Mouse (Mus musculus): ENCODE measurements around the gene Treml2. TPM values are rescaled to one million over a fixed set of nuclear protein-coding genes. Genes with fewer than 3 reads are reported as not detected.
A peak's percentile ranks its signal among the peaks of the same experiment; 100 is the strongest.
"Not testable (repeated sequence)": the region's sequence is repeated elsewhere in the genome, so short reads cannot be mapped to it uniquely, and the experiment has no call there.

The Treml2 gene
- polyA plus RNA-seq, 1 experiment from 2014 or later, result 0.40 TPM

GRCm38 (mm10) chr17:48300861-48301260 is 1.6 kb downstream of the Treml2 start:
- no peaks in the 10 kb centered on the region for H3K36me3 ChIP-seq (replicated peaks)
- H3K4me1 ChIP-seq, result peaks cover 12% of the 10 kb centered on the region
- no peaks in the 10 kb centered on the region for H3K27me3 ChIP-seq (replicated peaks; ENCODE audit: low read depth, poor library complexity, severe bottlenecking)
- DNase-seq (ENCODE audit: low spot score), result no peak
- no peak overlapping the region for H3K27ac ChIP-seq (replicated peaks)
- no peaks in the 10 kb centered on the region for H3K9me3 ChIP-seq
- WGBS, result 78% methylated on average over 9 of the region's 9 CpGs
- 0 out of 2 replicates have a peak overlapping the region, but pooled peaks have one; percentile 20 for H3K4me3 ChIP-seq

GRCm38 (mm10) chr17:48301792-48302191 is 2.5 kb downstream of the Treml2 start:
- H3K36me3 ChIP-seq (replicated peaks), result no peaks in the 10 kb centered on the region
- no peak overlapping the region for H3K27ac ChIP-seq (replicated peaks)
- no peaks in the 10 kb centered on the region for H3K27me3 ChIP-seq (replicated peaks; ENCODE audit: low read depth, poor library complexity, severe bottlenecking)
- DNase-seq (ENCODE audit: low spot score), result no peak
- peaks cover 12% of the 10 kb centered on the region for H3K4me1 ChIP-seq
- H3K9me3 ChIP-seq, result no peaks in the 10 kb centered on the region
- 87% methylated on average over 5 of the region's 5 CpGs for WGBS
- no peak overlapping the region for H3K4me3 ChIP-seq

DNA sequence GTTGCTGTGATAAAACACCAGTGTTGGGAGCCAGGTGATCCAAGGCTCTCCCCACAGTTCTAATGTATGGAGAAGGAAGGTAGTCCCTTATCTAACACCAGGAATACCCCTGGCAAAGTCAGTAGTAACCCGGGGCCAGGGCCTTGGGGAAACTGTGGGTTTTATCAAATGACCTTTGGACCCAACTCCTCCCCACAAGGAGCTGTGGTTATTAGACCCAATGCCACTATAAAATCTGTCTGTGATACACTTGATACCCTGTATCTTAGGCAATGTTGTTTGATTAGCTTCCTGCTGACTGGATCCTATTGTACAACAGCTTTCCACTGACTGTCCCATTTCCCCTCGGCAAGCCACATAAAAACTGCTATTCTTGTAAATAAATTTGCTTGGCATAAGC is 12.8 kb downstream of the Treml2 start:
- no peak for DNase-seq (ENCODE audit: low spot score)
- H3K36me3 ChIP-seq (replicated peaks), result no peaks in the 10 kb centered on the region
- H3K27me3 ChIP-seq (replicated peaks; ENCODE audit: low read depth, poor library complexity, severe bottlenecking), result no peaks in the 10 kb centered on the region
- no peak overlapping the region for H3K4me3 ChIP-seq
- WGBS, result 83% methylated on average over 2 of the region's 2 CpGs
- H3K9me3 ChIP-seq, result no peaks in the 10 kb centered on the region
- H3K4me1 ChIP-seq, result no peaks in the 10 kb centered on the region
- no peak overlapping the region for H3K27ac ChIP-seq (replicated peaks)

GRCm38 (mm10) chr17:48315905-48316579 is 16.7 kb downstream of the Treml2 start, which contains the start of gene B430306N03Rik:
B430306N03Rik (plus strand) TSS chr17:48316141.
- H3K9me3 ChIP-seq; H3K4me1 ChIP-seq; DNase-seq (ENCODE audit: low spot score); H3K27me3 ChIP-seq (replicated peaks; ENCODE audit: low read depth, poor library complexity, severe bottlenecking); H3K27ac ChIP-seq (replicated peaks); H3K4me3 ChIP-seq; H3K36me3 ChIP-seq (replicated peaks): not testable (repeated sequence)
- WGBS, result 83% methylated on average over 3 of the region's 3 CpGs

GRCm38 (mm10) chr17:48318686-48319085 is 19.4 kb downstream of the Treml2 start:
- no peak for DNase-seq (ENCODE audit: low spot score)
- Histone ChIP-seq H3K4me3 (no peak overlapping the region), H3K27ac (replicated peaks) (no peak overlapping the region), H3K36me3 (replicated peaks) (no peaks in the 10 kb centered on the region), H3K9me3 (no peaks in the 10 kb centered on the region), H3K27me3 (replicated peaks; ENCODE audit: low read depth, poor library complexity, severe bottlenecking) (no peaks in the 10 kb centered on the region), H3K4me1 (no peaks in the 10 kb centered on the region)
- WGBS, result 93% methylated on average over 1 of the region's 1 CpGs

DNA sequence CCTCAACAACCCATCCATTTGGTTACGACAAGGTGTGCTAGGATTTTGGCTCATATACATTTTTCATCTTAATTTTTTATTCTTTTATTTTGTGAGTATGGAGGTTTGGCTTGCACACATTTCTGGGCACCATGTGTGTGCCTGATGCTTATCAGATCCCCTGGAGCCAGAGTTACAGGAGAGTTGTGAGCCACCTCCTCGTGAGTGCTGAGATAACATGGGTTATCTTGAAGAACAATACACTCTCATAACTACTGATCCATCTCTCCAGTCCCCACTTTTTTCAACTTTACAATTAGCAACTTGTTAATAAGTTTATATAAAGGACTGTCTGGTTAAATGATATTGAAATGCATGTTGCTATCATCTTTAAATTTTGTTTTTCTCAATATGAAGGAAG is 22.0 kb downstream of the Treml2 start:
- no peak for DNase-seq (ENCODE audit: low spot score)
- Histone ChIP-seq H3K9me3 (no peaks in the 10 kb centered on the region), H3K4me1 (no peaks in the 10 kb centered on the region), H3K27ac (replicated peaks) (no peak overlapping the region), H3K27me3 (replicated peaks; ENCODE audit: low read depth, poor library complexity, severe bottlenecking) (no peaks in the 10 kb centered on the region), H3K36me3 (replicated peaks) (no peaks in the 10 kb centered on the region), H3K4me3 (no peak overlapping the region)
- WGBS, result 79% methylated on average over 2 of the region's 2 CpGs

DNA sequence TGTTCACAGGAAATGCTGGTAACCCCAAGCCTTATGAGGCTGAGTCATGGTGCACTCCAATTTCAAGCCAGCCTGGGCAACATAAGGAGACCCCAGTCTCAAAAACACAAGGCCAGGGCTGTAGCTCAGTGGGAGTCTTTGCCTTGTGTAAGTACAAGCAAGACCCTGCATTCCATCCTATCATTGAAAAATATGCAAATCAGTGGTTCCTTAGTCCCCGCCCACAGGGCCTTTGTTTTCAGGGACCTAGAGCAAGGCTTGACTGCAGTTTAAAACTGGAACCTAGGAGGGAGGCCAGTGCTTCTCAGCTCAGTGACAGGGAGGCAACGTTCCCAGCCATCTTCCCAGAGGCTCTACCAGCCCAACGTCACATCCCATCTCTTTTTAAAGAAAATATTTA is 23.9 kb downstream of the Treml2 start:
- DNase-seq (ENCODE audit: low spot score), result no peak
- WGBS, result 73% methylated on average over 3 of the region's 3 CpGs
- Histone ChIP-seq H3K4me3 (no peak overlapping the region), H3K27me3 (replicated peaks; ENCODE audit: low read depth, poor library complexity, severe bottlenecking) (no peaks in the 10 kb centered on the region), H3K27ac (replicated peaks) (no peak overlapping the region), H3K4me1 (peaks cover 6% of the 10 kb centered on the region), H3K36me3 (replicated peaks) (no peaks in the 10 kb centered on the region), H3K9me3 (no peaks in the 10 kb centered on the region)

- WGBS, result 92% methylated on average over 5 of the region's 5 CpGs
- H3K4me3 ChIP-seq, result no peak overlapping the region
These were observed 25.0 kb downstream of the Treml2 start for GRCm38 (mm10) chr17:48324258-48324657.

GRCm38 (mm10) chr17:48325093-48325492 is 25.8 kb downstream of the Treml2 start:
- H3K4me1 ChIP-seq, result peaks cover 6% of the 10 kb centered on the region
- H3K36me3 ChIP-seq (replicated peaks), result no peaks in the 10 kb centered on the region
- no peak for DNase-seq (ENCODE audit: low spot score)
- no peaks in the 10 kb centered on the region for H3K9me3 ChIP-seq
- 93% methylated on average over 6 of the region's 6 CpGs for WGBS
- H3K27me3 ChIP-seq (replicated peaks; ENCODE audit: low read depth, poor library complexity, severe bottlenecking), result no peaks in the 10 kb centered on the region
- H3K4me3 ChIP-seq, result no peak overlapping the region
- no peak overlapping the region for H3K27ac ChIP-seq (replicated peaks)

More at GRCm38 (mm10) chr17:48324258-48324657, 25.0 kb downstream of the Treml2 start:
- Histone ChIP-seq H3K27me3 (replicated peaks; ENCODE audit: low read depth, poor library complexity, severe bottlenecking) (no peaks in the 10 kb centered on the region), H3K9me3 (no peaks in the 10 kb centered on the region), H3K36me3 (replicated peaks) (no peaks in the 10 kb centered on the region), H3K27ac (replicated peaks) (no peak overlapping the region), H3K4me1 (peaks cover 6% of the 10 kb centered on the region)
- no peak for DNase-seq (ENCODE audit: low spot score)

- 92% methylated on average over 11 of the region's 11 CpGs for WGBS
- Histone ChIP-seq H3K27ac (replicated peaks) (no peak overlapping the region), H3K9me3 (no peaks in the 10 kb centered on the region), H3K4me3 (no peak overlapping the region), H3K4me1 (peaks cover 6% of the 10 kb centered on the region), H3K27me3 (replicated peaks; ENCODE audit: low read depth, poor library complexity, severe bottlenecking) (no peaks in the 10 kb centered on the region), H3K36me3 (replicated peaks) (no peaks in the 10 kb centered on the region)
- no peak for DNase-seq (ENCODE audit: low spot score)
These were observed 26.3 kb downstream of the Treml2 start for GRCm38 (mm10) chr17:48325638-48326037.

DNA sequence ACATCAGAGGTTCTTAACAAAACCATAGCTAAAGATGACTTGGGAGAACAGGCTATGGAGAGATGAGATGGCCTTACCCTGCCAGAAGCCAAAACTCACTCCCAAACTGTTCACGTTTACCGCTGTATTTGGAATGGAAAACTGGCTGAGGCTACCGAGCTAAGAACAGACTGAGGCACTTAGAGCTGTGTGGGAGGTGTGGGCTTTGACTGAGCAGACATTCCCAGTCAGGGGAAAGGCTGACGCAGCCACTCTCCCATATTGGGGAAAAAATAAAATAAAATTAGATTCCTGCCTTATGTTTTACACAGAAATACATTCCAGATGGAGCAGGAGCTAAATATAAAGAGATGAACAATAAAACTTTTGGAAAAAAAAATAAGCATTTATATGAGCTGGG is 27.4 kb downstream of the Treml2 start:
- WGBS, result 84% methylated on average over 4 of the region's 4 CpGs
- no peak for DNase-seq (ENCODE audit: low spot score)
- peaks cover 6% of the 10 kb centered on the region for H3K4me1 ChIP-seq
- H3K9me3 ChIP-seq, result no peaks in the 10 kb centered on the region
- H3K36me3 ChIP-seq (replicated peaks), result no peaks in the 10 kb centered on the region
- H3K27me3 ChIP-seq (replicated peaks; ENCODE audit: low read depth, poor library complexity, severe bottlenecking), result no peaks in the 10 kb centered on the region
- no peak overlapping the region for H3K4me3 ChIP-seq
- no peak overlapping the region for H3K27ac ChIP-seq (replicated peaks)

DNA sequence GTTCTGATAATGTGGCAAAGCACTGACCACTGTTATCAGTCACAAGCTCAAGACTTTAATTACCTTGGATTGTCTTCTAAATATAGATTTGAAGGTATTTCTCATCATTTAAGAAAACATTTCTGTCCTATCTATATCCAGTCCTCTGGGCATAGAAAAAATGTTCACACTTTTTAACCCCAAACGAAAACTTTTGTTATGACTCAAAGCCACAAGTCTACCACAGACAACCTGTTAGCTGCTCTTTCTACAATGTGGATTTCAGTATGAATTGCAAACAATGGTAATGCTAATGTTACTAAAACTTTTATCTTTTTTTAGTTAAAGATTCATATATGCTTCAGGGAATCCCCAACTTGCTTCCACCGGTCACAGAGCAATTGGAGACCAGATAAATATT is 33.2 kb downstream of the Treml2 start:
- H3K9me3 ChIP-seq, result no peaks in the 10 kb centered on the region
- no peak overlapping the region for H3K27ac ChIP-seq (replicated peaks)
- peaks cover 6% of the 10 kb centered on the region for H3K4me1 ChIP-seq
- H3K27me3 ChIP-seq (replicated peaks; ENCODE audit: low read depth, poor library complexity, severe bottlenecking), result no peaks in the 10 kb centered on the region
- H3K4me3 ChIP-seq, result no peak overlapping the region
- no peak for DNase-seq (ENCODE audit: low spot score)
- H3K36me3 ChIP-seq (replicated peaks), result no peaks in the 10 kb centered on the region
- WGBS, result 90% methylated on average over 2 of the region's 2 CpGs

- Histone ChIP-seq H3K27me3 (replicated peaks; ENCODE audit: low read depth, poor library complexity, severe bottlenecking) (no peaks in the 10 kb centered on the region), H3K36me3 (replicated peaks) (no peaks in the 10 kb centered on the region), H3K27ac (replicated peaks) (no peak overlapping the region), H3K4me1 (no peaks in the 10 kb centered on the region), H3K4me3 (no peak overlapping the region), H3K9me3 (no peaks in the 10 kb centered on the region)
- no peak for DNase-seq (ENCODE audit: low spot score)
- 89% methylated on average over 4 of the region's 4 CpGs for WGBS
These were observed 34.9 kb downstream of the Treml2 start for GRCm38 (mm10) chr17:48334186-48334585.

All from embryonic facial prominence, embryonic 10.5 days (tissue).